22 mouse cellular contexts compared by ENCODE assay signal in the genomic region with DNA sequence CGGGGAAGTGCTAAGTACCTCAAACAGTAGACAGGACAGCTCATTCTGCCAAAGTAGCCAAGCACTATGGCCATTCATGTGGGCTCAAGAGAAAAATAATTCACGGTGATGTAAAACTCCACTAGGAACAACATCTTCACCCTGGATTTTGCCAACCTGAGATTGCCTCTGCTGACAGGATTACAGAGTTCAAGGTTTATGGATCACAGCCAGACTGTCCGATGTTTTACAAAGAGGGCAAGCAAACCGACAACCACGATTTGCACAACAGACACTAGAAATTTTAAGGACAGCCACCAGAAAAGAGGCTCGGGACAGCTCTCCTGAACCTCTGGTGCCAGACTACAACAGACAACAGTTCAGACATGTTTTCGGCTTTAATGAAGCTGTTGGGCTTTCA.
"Had no signal": no experiment of that assay in that cellular context is flagged by ENCODE, and none has a peak within 500 bp of the region (broad histone marks: within the 10 kb centered on the region; RNA-seq: fewer than 3 reads in every experiment).

No protein-coding gene starts in this region.

- H3K9ac ChIP-seq: heart, embryonic 12.5 days; hindbrain, embryonic 12.5 days; hindbrain, embryonic 14.5 days; intestine, embryonic 15.5 days; kidney, embryonic 15.5 days; limb, embryonic 12.5 days; liver, embryonic 13.5 days; liver, embryonic 15.5 days had no signal

- H3K27me3 ChIP-seq: heart, embryonic 12.5 days; hindbrain, embryonic 12.5 days; intestine, embryonic 15.5 days; kidney, embryonic 15.5 days; limb, embryonic 12.5 days; liver, embryonic 13.5 days; liver, embryonic 15.5 days had no signal

- H3K4me1 ChIP-seq: hindbrain, embryonic 10.5 days; intestine, embryonic 15.5 days; kidney, embryonic 15.5 days; limb, embryonic 10.5 days; limb, embryonic 12.5 days had no signal

- H3K27ac ChIP-seq: gastrocnemius, adult 2 months; heart, embryonic 10.5 days; hindbrain, embryonic 10.5 days; hindbrain, embryonic 12.5 days; hindbrain, embryonic 14.5 days; intestine, embryonic 15.5 days; kidney, embryonic 15.5 days; kidney, postnatal 0 days; layer of hippocampus, adult 2 months; left cerebral cortex, adult 2 months; limb, embryonic 10.5 days; limb, embryonic 12.5 days; liver, embryonic 13.5 days; liver, embryonic 15.5 days had no signal

- H3K4me3 ChIP-seq: gastrocnemius, adult 2 months; heart, embryonic 10.5 days; heart, embryonic 12.5 days; hindbrain, embryonic 10.5 days; hindbrain, embryonic 12.5 days; intestine, embryonic 15.5 days; kidney, embryonic 15.5 days; layer of hippocampus, adult 2 months; left cerebral cortex, adult 2 months; limb, embryonic 10.5 days; limb, embryonic 12.5 days; liver, embryonic 13.5 days; liver, embryonic 15.5 days had no signal

- DNase-seq: gastrocnemius, postnatal 10 days; gastrocnemius, postnatal 25 days; heart, adult 18-20 months; heart, postnatal 10 days; heart, postnatal 4 days; kidney, adult 18-20 months; kidney, postnatal 4 days; liver, embryonic 13.5 days had no signal

- H3K36me3 ChIP-seq: heart, embryonic 10.5 days; heart, embryonic 12.5 days; hindbrain, embryonic 12.5 days; intestine, embryonic 15.5 days; limb, embryonic 10.5 days; limb, embryonic 12.5 days; liver, embryonic 13.5 days; liver, embryonic 15.5 days had no signal
